Mouse (Mus musculus) hindbrain, embryonic 10.5 days (tissue): ENCODE data around the gene Lsm5. TPM values are rescaled to one million over a fixed set of nuclear protein-coding genes. Genes with fewer than 3 reads are reported as not detected.

ENCODE experiments used
- DNase-seq: peaks from one replicate; pipeline ENCODE4 v3.0.0-alpha.2; 2017; ENCODE audit warnings: low spot score
- H3K27ac ChIP-seq: fragments of 300-500 bp; sonication (generic); 2 replicates; pipeline ENCODE4 v1.5.1; 2016; ENCODE audit warnings: mild to moderate bottlenecking, moderate library complexity
- H3K27me3 ChIP-seq: fragments of 300-500 bp; sonication (generic); 2 replicates; pipeline ENCODE4 v1.6.1; 2016; ENCODE audit warnings: mild to moderate bottlenecking; ENCODE audit not compliant: poor library complexity, insufficient read depth, severe bottlenecking
- H3K36me3 ChIP-seq: fragments of 300-500 bp; sonication (generic); 2 replicates; pipeline ENCODE4 v1.6.1; 2016; ENCODE audit warnings: mild to moderate bottlenecking, moderate library complexity
- H3K4me1 ChIP-seq: fragments of 300-500 bp; sonication (generic); replicated peaks from 2 replicates; pipeline ENCODE4 v1.6.1; 2016; ENCODE audit warnings: mild to moderate bottlenecking
- H3K4me3 ChIP-seq: fragments of 300-500 bp; sonication (generic); 2 replicates; pipeline ENCODE4 v1.5.1; 2016; ENCODE audit warnings: mild to moderate bottlenecking, moderate library complexity
- H3K9me3 ChIP-seq: fragments of 300-500 bp; sonication (generic); 2 replicates; pipeline ENCODE4 v1.6.1; 2016; ENCODE audit warnings: mild to moderate bottlenecking, moderate library complexity
- WGBS: fragments of 180-500 bp; shearing (Covaris S2); methylation state at CpG from one replicate; pipeline ENCODE4 v1.1.7; 2016; 5-methylcytosine and 5-hydroxymethylcytosine counted together
- polyA plus RNA-seq: library from polyadenylated mRNA; unstranded; fragments of >200 nt; fragmentation: Nextera tagmentation; extraction: Ambion mirVana; gene quantifications from 2 replicates; pipeline ENCODE4 v1.2.1, GENCODE M21; 2016

Gene Lsm5
- 188 and 197 TPM in 2 replicates for polyA plus RNA-seq

- peak within 1 kb of the TSS; percentile 89 for H3K27ac ChIP-seq
These were observed at the start of gene Lsm5 for GRCm38 (mm10) chr6:56703931-56704900. Gene Lsm5, minus strand, starts transcription at chr6:56704710.

GRCm38 (mm10) chr6:56753719-56754118, 49.2 kb upstream of the Lsm5 start:
- Histone ChIP-seq H3K27ac (no peak overlapping the region), H3K9me3 (no peaks in the 10 kb centered on the region), H3K4me3 (no peak overlapping the region), H3K36me3 (peaks cover 73% of the 10 kb centered on the region), H3K27me3 (no peaks in the 10 kb centered on the region), H3K4me1 (no peaks in the 10 kb centered on the region)
- WGBS = 93% methylated on average over 3 of the region's 3 CpGs
- DNase-seq = no peak

More at GRCm38 (mm10) chr6:56703931-56704900, at the start of gene Lsm5:
- Histone ChIP-seq H3K9me3 (no peaks in the 10 kb centered on the region), H3K4me3 (peak within 1 kb of the TSS; percentile 87), H3K4me1 (peaks cover 8% of the 10 kb centered on the region), H3K36me3 (peaks cover 4% of the 10 kb centered on the region; the same call in 1 of the 2 replicates), H3K27me3 (no peaks in the 10 kb centered on the region)
- under 1% methylated on average over 46 of the region's 46 CpGs for WGBS
- DNase-seq = peak; percentile 88

- WGBS = 91% methylated on average over 5 of the region's 5 CpGs
- no peak overlapping the region for H3K27ac ChIP-seq
- DNase-seq = no peak
- H3K9me3 ChIP-seq = no peaks in the 10 kb centered on the region
- H3K36me3 ChIP-seq = peaks cover 53% of the 10 kb centered on the region
- H3K4me1 ChIP-seq = no peaks in the 10 kb centered on the region
- H3K4me3 ChIP-seq = no peak overlapping the region
- no peaks in the 10 kb centered on the region for H3K27me3 ChIP-seq
These were observed 41.5 kb upstream of the Lsm5 start for GRCm38 (mm10) chr6:56745950-56746543.

- WGBS = 79% methylated on average over 2 of the region's 2 CpGs
- H3K4me1 ChIP-seq = no peaks in the 10 kb centered on the region
- no peak for DNase-seq
- no peaks in the 10 kb centered on the region for H3K27me3 ChIP-seq
- H3K9me3 ChIP-seq = no peaks in the 10 kb centered on the region
- H3K36me3 ChIP-seq = peaks cover 89% of the 10 kb centered on the region
- no peak overlapping the region for H3K27ac ChIP-seq
- H3K4me3 ChIP-seq = no peak overlapping the region
These were observed 28.0 kb upstream of the Lsm5 start for GRCm38 (mm10) chr6:56732545-56732944.

- DNase-seq = no peak
- WGBS = 79% methylated on average over 3 of the region's 3 CpGs
- no peak overlapping the region for H3K4me3 ChIP-seq
- no peaks in the 10 kb centered on the region for H3K9me3 ChIP-seq
- peaks cover 26% of the 10 kb centered on the region for H3K36me3 ChIP-seq
- H3K4me1 ChIP-seq = peaks cover 10% of the 10 kb centered on the region
- no peak overlapping the region for H3K27ac ChIP-seq
- H3K27me3 ChIP-seq = no peaks in the 10 kb centered on the region
These were observed 16.4 kb upstream of the Lsm5 start for GRCm38 (mm10) chr6:56720877-56721276.

- Histone ChIP-seq H3K27ac (no peak overlapping the region), H3K4me1 (peaks cover 16% of the 10 kb centered on the region), H3K9me3 (no peaks in the 10 kb centered on the region), H3K4me3 (no peak overlapping the region), H3K36me3 (peaks cover 9% of the 10 kb centered on the region), H3K27me3 (no peaks in the 10 kb centered on the region)
- no peak for DNase-seq
- 88% methylated on average over 1 of the region's 1 CpGs for WGBS
These were observed 14.6 kb upstream of the Lsm5 start for GRCm38 (mm10) chr6:56719071-56719470.

- DNase-seq = no peak
- Histone ChIP-seq H3K4me3 (peak overlapping the region; percentile 84), H3K27me3 (no peaks in the 10 kb centered on the region), H3K4me1 (peaks cover 16% of the 10 kb centered on the region), H3K9me3 (no peaks in the 10 kb centered on the region), H3K27ac (peak overlapping the region; percentile 95), H3K36me3 (no peaks in the 10 kb centered on the region)
- under 1% methylated on average over 25 of the region's 25 CpGs for WGBS
These were observed 10.8 kb upstream of the Lsm5 start for GRCm38 (mm10) chr6:56715270-56715666.

GRCm38 (mm10) chr6:56714574-56715269, 10.2 kb upstream of the Lsm5 start, which contains the start of gene Avl9:
Gene Avl9, plus strand, starts transcription at chr6:56714899.
- DNase-seq = peak; percentile 98
- Histone ChIP-seq H3K27ac (peak within 1 kb of the TSS; percentile 95), H3K9me3 (no peaks in the 10 kb centered on the region), H3K36me3 (no peaks in the 10 kb centered on the region), H3K4me1 (peaks cover 16% of the 10 kb centered on the region), H3K27me3 (no peaks in the 10 kb centered on the region), H3K4me3 (peak within 1 kb of the TSS; percentile 84)
- WGBS = under 1% methylated on average over 64 of the region's 64 CpGs

- Histone ChIP-seq H3K9me3 (no peaks in the 10 kb centered on the region), H3K36me3 (no peaks in the 10 kb centered on the region), H3K27me3 (no peaks in the 10 kb centered on the region), H3K4me1 (peaks cover 16% of the 10 kb centered on the region), H3K27ac (peak overlapping the region; percentile 95; the same call in 1 of the 2 replicates), H3K4me3 (peak overlapping the region; percentile 84)
- no peak for DNase-seq
- 51% methylated on average over 7 of the region's 7 CpGs for WGBS
These were observed 9.7 kb upstream of the Lsm5 start for GRCm38 (mm10) chr6:56714186-56714573.

- Histone ChIP-seq H3K9me3 (no peaks in the 10 kb centered on the region), H3K4me3 (no peak overlapping the region), H3K36me3 (no peaks in the 10 kb centered on the region), H3K4me1 (no peaks in the 10 kb centered on the region), H3K27me3 (no peaks in the 10 kb centered on the region), H3K27ac (no peak overlapping the region)
- WGBS = 88% methylated on average over 4 of the region's 4 CpGs
- DNase-seq = no peak
These were observed 12.1 kb downstream of the Lsm5 start for GRCm38 (mm10) chr6:56692445-56692844.

- Histone ChIP-seq H3K4me1 (0 out of 2 replicates have a peak, but pooled peaks cover 3% of the 10 kb centered on the region), H3K27ac (no peak overlapping the region), H3K4me3 (no peak overlapping the region), H3K9me3 (no peaks in the 10 kb centered on the region), H3K36me3 (no peaks in the 10 kb centered on the region), H3K27me3 (no peaks in the 10 kb centered on the region)
- WGBS = 3% methylated on average over 2 of the region's 2 CpGs
- DNase-seq = peak; percentile 79
These were observed 13.3 kb downstream of the Lsm5 start for GRCm38 (mm10) chr6:56691205-56691604.

- H3K9me3 ChIP-seq = no peaks in the 10 kb centered on the region
- 0 out of 2 replicates have a peak, but pooled peaks cover 3% of the 10 kb centered on the region for H3K4me1 ChIP-seq
- 94% methylated on average over 3 of the region's 3 CpGs for WGBS
- H3K27ac ChIP-seq = no peak overlapping the region
- H3K36me3 ChIP-seq = no peaks in the 10 kb centered on the region
- no peak overlapping the region for H3K4me3 ChIP-seq
- no peaks in the 10 kb centered on the region for H3K27me3 ChIP-seq
- no peak for DNase-seq
These were observed 16.3 kb downstream of the Lsm5 start for GRCm38 (mm10) chr6:56688238-56688637.
